Mouse (Mus musculus): ENCODE measurements around the gene Gm45713. TPM values are rescaled to one million over a fixed set of nuclear protein-coding genes. Genes with fewer than 3 reads are reported as not detected.
"Not testable (repeated sequence)": the region's sequence is repeated elsewhere in the genome, so short reads cannot be mapped to it uniquely, and the experiment has no call there.

Gm45713 gene
- total RNA-seq, 2 experiments from 2014 or later = not detected

DNA sequence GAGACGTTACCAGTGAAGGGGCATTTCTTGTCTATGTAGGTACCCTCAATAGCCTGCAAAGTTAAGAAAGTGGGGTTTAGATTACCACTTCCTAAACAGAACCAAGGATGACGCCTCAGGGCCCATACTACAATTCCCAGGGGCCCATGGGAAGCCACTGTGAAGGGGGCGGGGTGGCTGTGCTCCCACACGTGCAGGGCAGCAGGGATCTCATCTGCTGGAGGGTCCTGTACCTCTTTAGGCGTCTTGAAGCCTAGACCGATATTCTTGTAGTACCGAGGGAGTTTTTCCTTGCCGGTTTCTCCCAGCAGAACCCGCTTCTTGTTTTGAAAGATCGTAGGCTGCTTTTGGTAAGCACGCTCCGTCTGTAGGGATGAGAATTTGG lies 12.9 kb downstream of the Gm45713 start:
- DNase-seq = no peak

- no peak for DNase-seq
Measured at GRCm38 (mm10) chr7:45122561-45123185, 13.4 kb downstream of the Gm45713 start.

DNA sequence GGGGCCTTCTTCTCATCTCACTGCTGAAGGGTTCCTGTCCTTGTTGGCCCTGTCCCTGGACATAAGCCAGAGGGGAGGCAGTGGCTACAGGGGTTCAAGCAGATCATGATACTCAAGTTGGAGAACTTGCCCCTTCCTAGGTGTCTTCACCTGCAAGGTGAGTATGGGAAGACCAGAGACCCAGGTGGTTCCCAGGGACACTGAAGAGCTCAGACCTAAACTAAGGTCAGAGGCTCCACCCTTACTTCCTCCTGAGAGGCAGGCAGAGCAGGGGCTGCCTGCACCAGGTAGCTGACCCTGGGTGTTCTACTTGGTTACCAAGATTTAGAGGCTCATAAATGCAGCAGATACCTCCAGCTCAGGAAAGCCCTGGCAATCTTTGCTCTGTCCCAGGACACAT lies 14.1 kb downstream of the Gm45713 start:
- DNase-seq = no peak

GRCm38 (mm10) chr7:45121404-45121803 lies 14.6 kb downstream of the Gm45713 start:
- DNase-seq = peak; percentile 79

DNA sequence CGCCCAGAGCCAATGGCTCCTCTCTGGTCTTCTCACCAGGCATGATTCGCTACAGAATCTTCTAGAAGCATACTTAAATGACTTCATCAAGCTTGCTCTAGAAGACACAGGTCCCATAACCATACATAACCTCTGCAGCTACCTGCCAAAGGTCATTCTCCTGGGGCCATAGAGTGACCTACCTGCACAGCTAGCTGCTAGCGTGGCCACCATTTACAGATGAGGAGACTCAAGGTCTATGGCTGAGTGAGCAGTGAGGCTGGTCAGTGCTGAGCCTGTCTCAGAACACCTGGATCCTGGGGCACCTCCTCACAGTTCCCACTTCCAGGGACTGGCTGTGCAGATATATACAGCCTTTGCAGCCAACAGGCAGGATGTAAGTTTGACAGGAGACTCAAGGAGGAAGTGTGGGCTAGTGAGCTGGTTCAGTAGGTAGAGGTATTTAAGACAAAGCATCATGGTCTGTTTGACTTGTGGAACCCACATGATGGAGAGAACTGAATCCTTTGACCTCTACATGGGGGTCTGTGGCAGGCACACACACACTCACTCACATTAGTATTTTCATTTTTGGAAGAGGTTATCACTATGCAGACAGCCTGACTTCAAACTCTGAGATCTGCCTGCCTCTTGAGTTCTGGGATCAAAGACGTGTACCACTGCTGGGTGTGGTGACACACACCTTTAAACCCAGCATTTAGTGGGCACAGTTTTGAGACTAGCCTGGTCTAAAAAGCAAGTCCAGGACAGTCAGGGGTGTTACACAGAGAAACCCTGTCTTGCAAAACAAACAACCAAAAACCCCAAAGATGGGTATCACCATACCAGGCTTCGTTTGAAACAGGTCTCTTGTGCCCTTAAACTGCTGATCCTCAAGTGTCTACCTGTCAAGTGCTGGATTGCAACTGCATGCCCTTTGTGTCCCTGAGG lies 16.0 kb downstream of the Gm45713 start:
- DNase-seq = no peak

DNA sequence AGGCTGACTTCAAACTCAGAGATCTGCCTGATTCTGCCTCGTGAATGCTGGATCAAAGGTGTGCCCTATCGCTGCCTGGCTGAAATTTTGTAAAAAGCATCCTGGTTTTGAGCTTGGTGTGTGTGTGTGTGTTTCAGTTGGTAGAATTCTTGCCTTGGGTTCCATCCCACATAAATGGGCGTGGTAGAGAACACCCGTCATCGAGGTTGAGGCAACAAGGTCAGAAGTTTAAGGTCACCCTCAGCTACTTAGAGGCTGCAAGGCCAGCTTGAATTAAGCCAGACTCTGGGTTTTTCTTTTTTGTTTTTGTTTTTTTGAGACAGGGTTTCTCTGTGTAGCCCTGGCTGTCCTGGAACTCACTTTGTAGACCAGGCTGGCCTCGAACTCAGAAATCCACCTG lies 17.7 kb downstream of the Gm45713 start:
- DNase-seq = no peak

- no peak for DNase-seq
Measured at GRCm38 (mm10) chr7:45117566-45117965, 18.5 kb downstream of the Gm45713 start.

- DNase-seq = no peak
Measured at GRCm38 (mm10) chr7:45113476-45113875, 22.6 kb downstream of the Gm45713 start.

DNA sequence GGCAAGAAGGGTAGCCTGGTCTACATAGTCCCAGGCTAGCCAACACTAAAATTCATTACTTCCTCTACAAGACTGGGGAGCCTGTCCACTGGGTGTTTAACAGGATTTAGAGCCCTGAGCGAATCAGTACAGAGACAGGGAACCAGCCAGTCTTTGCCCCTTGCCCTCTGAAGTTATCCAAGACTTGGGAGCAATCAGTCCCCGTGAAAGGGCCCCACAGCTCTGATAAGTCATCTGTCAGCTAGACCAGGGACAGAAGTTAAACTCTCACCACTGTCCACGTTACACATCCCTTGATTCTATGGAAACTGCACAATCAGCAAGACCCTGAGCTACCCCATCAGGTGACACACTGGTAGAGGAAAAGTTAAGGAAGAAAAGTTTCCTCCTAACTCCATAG lies 23.5 kb downstream of the Gm45713 start:
- no peak for DNase-seq

GRCm38 (mm10) chr7:45111940-45112339 lies 24.1 kb downstream of the Gm45713 start:
- DNase-seq = no peak

DNA sequence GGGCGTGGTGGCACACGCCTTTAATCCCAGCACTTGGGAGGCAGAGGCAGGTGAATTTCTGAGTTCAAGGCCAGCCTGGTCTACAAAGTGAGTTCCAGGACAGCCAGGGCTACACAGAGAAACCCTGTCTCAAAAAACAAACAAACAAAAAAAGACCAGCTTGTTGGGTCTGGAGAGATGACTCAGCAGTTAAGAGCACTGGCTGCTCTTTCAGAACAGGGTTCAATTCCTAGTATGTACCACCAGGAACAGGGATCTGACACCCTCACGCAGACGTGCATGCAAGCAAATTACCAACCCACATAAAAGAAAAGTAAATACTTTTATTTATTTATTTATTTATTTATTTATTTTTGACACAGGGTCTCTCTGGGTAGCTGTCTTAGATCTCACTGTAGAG lies 25.9 kb downstream of the Gm45713 start:
- DNase-seq = not testable (repeated sequence)

DNA sequence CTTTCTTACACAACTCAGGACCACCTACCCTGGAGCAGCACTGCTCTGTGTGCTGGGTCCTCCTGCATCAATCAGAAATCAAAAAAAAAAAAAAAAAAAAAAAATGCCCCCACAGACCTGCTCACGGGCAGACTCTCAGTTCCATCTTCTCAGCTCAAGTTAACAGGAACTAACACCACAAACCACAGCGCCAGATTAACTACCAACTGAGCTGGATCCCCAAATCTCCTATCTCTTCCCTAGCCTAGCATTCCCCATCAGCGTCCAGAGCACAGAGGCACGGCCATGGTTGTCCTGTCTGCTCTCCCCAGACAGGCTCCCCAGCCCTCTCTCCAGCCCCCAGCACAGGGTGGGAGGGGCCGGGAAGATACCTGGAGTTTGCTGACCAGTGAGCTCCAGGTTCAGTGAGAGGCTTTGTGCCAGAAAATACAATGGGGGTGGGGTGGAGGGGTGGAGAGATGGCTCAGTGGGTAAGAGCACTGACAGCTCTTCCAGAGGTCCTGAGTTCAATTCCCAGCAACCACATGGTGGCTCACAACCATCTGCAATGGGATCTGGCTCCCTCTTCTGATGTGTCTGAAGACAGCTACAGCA lies 28.9 kb downstream of the Gm45713 start:
- DNase-seq = no peak

DNA sequence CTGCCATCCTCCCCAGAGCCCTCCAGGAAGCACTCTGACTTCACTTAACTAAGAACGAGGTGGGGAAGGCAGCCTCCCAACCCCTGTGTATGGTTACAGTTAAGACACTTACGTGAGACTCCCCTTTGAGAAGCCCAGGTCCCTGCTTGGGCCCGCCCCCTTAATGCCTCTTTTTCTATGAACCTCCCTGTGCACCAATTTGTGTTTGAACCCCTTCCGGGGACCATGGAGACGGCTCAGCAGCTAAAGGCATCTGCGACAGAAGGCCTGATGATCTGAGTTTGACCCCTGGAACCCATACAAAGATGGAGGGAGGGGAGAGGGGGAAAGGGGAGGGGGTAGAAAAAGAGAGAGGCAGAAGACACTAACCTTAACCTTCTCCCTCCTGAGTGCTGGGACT lies 29.6 kb downstream of the Gm45713 start:
- DNase-seq = no peak

- no peak for DNase-seq
Measured at GRCm38 (mm10) chr7:45105491-45105890, 30.5 kb downstream of the Gm45713 start.

- no peak for DNase-seq
Measured at GRCm38 (mm10) chr7:45104941-45105340, 31.1 kb downstream of the Gm45713 start.

GRCm38 (mm10) chr7:45103652-45104180 lies 32.3 kb downstream of the Gm45713 start, which contains the start of gene Fcgrt:
TSS of gene Fcgrt (minus strand) at chr7:45103851.
- peak; percentile 96 for DNase-seq

DNA sequence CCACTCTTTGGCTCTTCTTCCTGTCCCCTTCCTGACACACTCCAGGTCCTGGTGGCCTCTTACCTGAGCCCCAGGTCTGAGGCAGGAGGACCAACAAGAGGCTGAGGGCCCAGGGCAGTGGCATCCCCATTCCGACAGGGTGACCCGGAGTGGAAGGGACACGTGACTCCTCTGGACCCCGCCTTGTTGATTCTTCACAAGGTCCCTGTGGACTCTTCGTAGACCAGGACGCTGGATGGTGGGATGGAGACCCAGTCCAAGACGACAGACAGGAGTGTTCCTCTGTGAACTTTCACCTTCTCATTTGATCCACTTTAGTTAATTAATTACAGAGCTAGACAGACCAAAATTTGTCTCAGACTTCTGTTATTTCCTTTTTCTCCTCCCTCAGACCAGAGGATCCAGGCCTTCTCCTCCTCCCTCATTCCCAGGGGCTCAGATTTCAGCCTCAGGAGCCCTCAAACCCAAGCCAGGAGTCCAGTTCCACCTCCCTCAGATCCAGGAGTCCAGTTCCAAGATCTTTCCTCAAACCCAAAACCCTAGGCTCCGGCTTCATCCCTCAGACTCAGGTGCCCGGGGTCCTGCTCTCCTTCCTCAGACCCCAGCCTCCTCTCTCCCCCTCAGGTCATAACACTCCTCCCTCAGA lies 33.0 kb downstream of the Gm45713 start:
- no peak for DNase-seq

GRCm38 (mm10) chr7:45102441-45102840 lies 33.6 kb downstream of the Gm45713 start:
- DNase-seq = no peak

DNA sequence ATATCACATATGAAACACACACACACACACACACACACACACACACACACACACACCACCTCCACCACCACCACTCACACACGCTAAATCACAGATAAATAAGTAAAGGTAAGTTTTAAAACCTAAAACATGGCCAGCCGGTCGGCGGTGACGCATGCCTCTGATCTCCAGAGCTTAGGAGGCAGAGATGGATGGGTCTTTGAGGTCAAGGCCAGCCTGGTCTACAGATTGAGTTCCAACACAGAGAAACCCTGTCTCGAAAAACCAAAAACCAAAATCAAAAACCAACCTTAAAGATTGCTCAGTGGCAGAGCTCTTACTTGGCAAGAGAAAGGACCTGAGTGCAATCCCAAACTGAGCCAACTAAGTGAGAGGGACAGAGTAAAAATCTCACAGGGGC lies 36.0 kb downstream of the Gm45713 start:
- DNase-seq = no peak

- no peak for DNase-seq
Measured at GRCm38 (mm10) chr7:45098541-45099240, 37.3 kb downstream of the Gm45713 start.

GRCm38 (mm10) chr7:45097479-45097878 lies 38.6 kb downstream of the Gm45713 start:
- no peak for DNase-seq

GRCm38 (mm10) chr7:45095965-45096364 lies 40.1 kb downstream of the Gm45713 start:
- not testable (repeated sequence) for DNase-seq
